Mouse (Mus musculus): Measurements from ENCODE around the gene Maea. TPM values are rescaled to one million over a fixed set of nuclear protein-coding genes. Genes with fewer than 3 reads are reported as not detected.

Maea gene
- polyA plus RNA-seq, 1 experiment from 2014 or later, result 142 TPM

- whole genome bisulfite sequencing, result 43% methylated on average over 12 of the region's 12 CpGs
- ATAC-seq, result no peak
- Histone ChIP-seq H3K9me3 (replicated peaks; ENCODE audit: control insufficient read depth, low read length, poor library complexity, severe bottlenecking) (no peaks in the 10 kb centered on the region), H3K27me3 (ENCODE audit: control insufficient read depth, insufficient read depth, low read depth, low read length) (no peaks in the 10 kb centered on the region), H3K4me1 (ENCODE audit: control insufficient read depth, insufficient read depth, low read length) (no peaks in the 10 kb centered on the region), H3K4me3 (ENCODE audit: low read depth, low read length) (no peak overlapping the region), H3K4me2 (ENCODE audit: low read length) (no peak overlapping the region), H3K9ac (ENCODE audit: low read depth, low read length) (no peak overlapping the region), H3K36me3 (ENCODE audit: control insufficient read depth, insufficient read depth, low read length) (no peaks in the 10 kb centered on the region), H3K27ac (ENCODE audit: low read length) (no peak overlapping the region)
Measured at GRCm38 (mm10) chr5:33400819-33401218, 65.5 kb downstream of the Maea start.

GRCm38 (mm10) chr5:33420313-33420712 lies 85.0 kb downstream of the Maea start:
- ATAC-seq, result no peak
- 81% methylated on average over 3 of the region's 3 CpGs for WGBS

More at GRCm38 (mm10) chr5:33420313-33420712, 85.0 kb downstream of the Maea start:
- Histone ChIP-seq H3K9me3 (replicated peaks; ENCODE audit: control insufficient read depth, low read length, poor library complexity, severe bottlenecking) (no peaks in the 10 kb centered on the region), H3K9ac (ENCODE audit: low read depth, low read length) (no peak overlapping the region), H3K4me1 (ENCODE audit: control insufficient read depth, insufficient read depth, low read length) (no peaks in the 10 kb centered on the region), H3K36me3 (ENCODE audit: control insufficient read depth, insufficient read depth, low read length) (no peaks in the 10 kb centered on the region), H3K4me2 (ENCODE audit: low read length) (no peak overlapping the region), H3K27me3 (ENCODE audit: control insufficient read depth, insufficient read depth, low read depth, low read length) (peaks cover 9% of the 10 kb centered on the region), H3K27ac (ENCODE audit: low read length) (no peak overlapping the region), H3K4me3 (ENCODE audit: low read depth, low read length) (no peak overlapping the region)

Other genes starting within 250 kb of the Maea start
- gene Slc5a1, start 231.3 kb upstream of the Maea start, polyA plus RNA-seq (2015; fragmentation: Nextera tagmentation; extraction: Ambion mirVana), result 0.07 and 0.10 TPM in 2 replicates
- 3.1 and 3.3 TPM in 2 replicates for gene Spon2, start 117.1 kb upstream of the Maea start, polyA plus RNA-seq (2015; fragmentation: Nextera tagmentation; extraction: Ambion mirVana)
- 441 and 480 TPM in 2 replicates for gene Ctbp1, start 60.5 kb upstream of the Maea start, polyA plus RNA-seq (2015; fragmentation: Nextera tagmentation; extraction: Ambion mirVana)
- gene Uvssa, start 43.0 kb downstream of the Maea start, polyA plus RNA-seq (2015; fragmentation: Nextera tagmentation; extraction: Ambion mirVana), result 8.1 TPM in 2 replicates
- not detected in 2 replicates for gene Nkx1-1, start 98.5 kb downstream of the Maea start, polyA plus RNA-seq (2015; fragmentation: Nextera tagmentation; extraction: Ambion mirVana)

Data from midbrain, embryonic 16.5 days (tissue).